Mouse (Mus musculus) kidney, postnatal 4 days (tissue): ENCODE measurements around the gene Kdm6a.

Experiments
- DNase-seq, 2 experiments: peaks; one replicate each; pipeline ENCODE4 v3.0.0; 2021; ENCODE audit warnings: mixed read lengths in 2 of 2

Kdm6a gene

GRCm38 (mm10) chrX:18162192-18162857 lies at the start of gene Kdm6a:
Gene Kdm6a (plus strand): TSS chrX:18162575.
- DNase-seq: peak; percentile 99 to 100

GRCm38 (mm10) chrX:18145557-18145956 lies 16.8 kb upstream of the Kdm6a start, which contains the start of gene Dusp21:
Gene Dusp21 (plus strand): TSS chrX:18145857.
- no peak for DNase-seq

- DNase-seq: no peak
These were observed 1.5 kb upstream of the Kdm6a start for GRCm38 (mm10) chrX:18160734-18161442.

GRCm38 (mm10) chrX:18161796-18162191 lies 581 bp upstream of the Kdm6a start:
- DNase-seq: no peak

GRCm38 (mm10) chrX:18162861-18163731 lies 721 bp downstream of the Kdm6a start:
- DNase-seq: peak; percentile 66 to 87

GRCm38 (mm10) chrX:18163917-18164624 lies 1.7 kb downstream of the Kdm6a start:
- DNase-seq: peak; percentile 25 to 70

- no peak for DNase-seq
These were observed 2.7 kb downstream of the Kdm6a start for GRCm38 (mm10) chrX:18165121-18165520.

- no peak for DNase-seq
These were observed 4.6 kb downstream of the Kdm6a start for GRCm38 (mm10) chrX:18166961-18167360.

GRCm38 (mm10) chrX:18168940-18169339 lies 6.6 kb downstream of the Kdm6a start:
- no peak for DNase-seq

- no peak for DNase-seq
These were observed 12.5 kb downstream of the Kdm6a start for GRCm38 (mm10) chrX:18174831-18175230.

GRCm38 (mm10) chrX:18177803-18178202 lies 15.4 kb downstream of the Kdm6a start:
- no peak for DNase-seq

- DNase-seq: no peak
These were observed 17.1 kb downstream of the Kdm6a start for GRCm38 (mm10) chrX:18179492-18179891.

- no peak for DNase-seq
These were observed 24.8 kb downstream of the Kdm6a start for GRCm38 (mm10) chrX:18187203-18187602.

- DNase-seq: no peak
These were observed 25.9 kb downstream of the Kdm6a start for GRCm38 (mm10) chrX:18188293-18188692.

- no peak for DNase-seq
These were observed 77.2 kb downstream of the Kdm6a start for GRCm38 (mm10) chrX:18239572-18239971.

GRCm38 (mm10) chrX:18250621-18251020 lies 88.2 kb downstream of the Kdm6a start:
- DNase-seq: no peak

GRCm38 (mm10) chrX:18254767-18255166 lies 92.4 kb downstream of the Kdm6a start:
- peak; percentile 4 to 39 for DNase-seq

GRCm38 (mm10) chrX:18258238-18258809 lies 95.9 kb downstream of the Kdm6a start:
- no peak for DNase-seq

- DNase-seq: no peak
These were observed 116.2 kb downstream of the Kdm6a start for GRCm38 (mm10) chrX:18278561-18278960.

GRCm38 (mm10) chrX:18280134-18280533 lies 117.8 kb downstream of the Kdm6a start:
- DNase-seq: no peak
